Mouse (Mus musculus) layer of hippocampus, adult 18-20 months (tissue): ENCODE measurements around the gene Rps27rt. TPM values are rescaled to one million over a fixed set of nuclear protein-coding genes. Genes with fewer than 3 reads are reported as not detected.
"Not testable (repeated sequence)": the region's sequence is repeated elsewhere in the genome, so short reads cannot be mapped to it uniquely, and the experiment has no call there.

Source experiments
- DNase-seq, 2 experiments: peaks; one replicate each; pipeline ENCODE4 v3.0.0; 2022; ENCODE audit warnings: low spot score in 2 of 2
- total RNA-seq, 2 experiments: library from RNA; stranded (reverse); gene quantifications; 2 replicates each; pipeline ENCODE4 v1.2.3; 2021

Rps27rt gene
- total RNA-seq, 2 experiments from 2014 or later: 15.7 to 34.6 TPM

DNA sequence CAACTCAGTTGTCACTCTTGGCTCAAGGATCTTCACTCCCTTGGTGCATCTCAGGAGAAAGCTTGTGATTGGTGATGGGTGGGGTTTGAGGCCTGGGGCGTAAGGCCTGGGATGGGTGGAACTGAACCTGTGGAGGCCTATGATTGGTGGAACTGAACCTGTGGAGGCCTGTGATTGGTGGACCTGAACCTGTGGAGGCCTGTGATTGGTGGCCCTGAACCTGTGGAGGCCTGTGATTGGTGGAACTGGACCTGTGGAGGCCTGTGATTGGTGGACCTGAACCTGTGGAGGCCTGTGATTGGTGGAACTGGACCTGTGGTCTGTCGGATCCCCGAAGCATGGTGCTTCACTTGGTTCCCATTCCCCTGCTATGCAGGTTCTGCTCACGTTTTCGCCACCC is 3.2 kb upstream of the Rps27rt start:
- no peak for DNase-seq

DNA sequence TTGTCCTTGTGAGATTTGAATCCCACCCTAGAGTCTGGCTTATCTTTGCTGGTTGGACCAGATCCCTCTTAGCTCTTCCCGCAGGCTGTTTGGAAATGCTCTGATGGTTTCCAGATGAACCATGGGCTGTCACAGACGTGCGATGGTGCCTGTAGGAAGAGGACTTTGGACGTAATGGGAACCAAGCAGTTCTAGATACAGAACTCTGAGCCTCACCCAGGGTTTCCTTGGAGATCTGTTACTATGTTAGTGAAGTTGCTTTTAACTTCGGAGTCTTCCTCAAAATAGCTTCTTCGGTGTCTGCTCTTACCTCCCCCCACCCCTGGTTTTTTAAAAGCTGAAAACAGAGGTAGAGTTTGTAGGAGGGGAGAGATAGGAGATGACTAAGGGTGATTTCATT is 2.6 kb downstream of the Rps27rt start:
- DNase-seq: no peak

DNA sequence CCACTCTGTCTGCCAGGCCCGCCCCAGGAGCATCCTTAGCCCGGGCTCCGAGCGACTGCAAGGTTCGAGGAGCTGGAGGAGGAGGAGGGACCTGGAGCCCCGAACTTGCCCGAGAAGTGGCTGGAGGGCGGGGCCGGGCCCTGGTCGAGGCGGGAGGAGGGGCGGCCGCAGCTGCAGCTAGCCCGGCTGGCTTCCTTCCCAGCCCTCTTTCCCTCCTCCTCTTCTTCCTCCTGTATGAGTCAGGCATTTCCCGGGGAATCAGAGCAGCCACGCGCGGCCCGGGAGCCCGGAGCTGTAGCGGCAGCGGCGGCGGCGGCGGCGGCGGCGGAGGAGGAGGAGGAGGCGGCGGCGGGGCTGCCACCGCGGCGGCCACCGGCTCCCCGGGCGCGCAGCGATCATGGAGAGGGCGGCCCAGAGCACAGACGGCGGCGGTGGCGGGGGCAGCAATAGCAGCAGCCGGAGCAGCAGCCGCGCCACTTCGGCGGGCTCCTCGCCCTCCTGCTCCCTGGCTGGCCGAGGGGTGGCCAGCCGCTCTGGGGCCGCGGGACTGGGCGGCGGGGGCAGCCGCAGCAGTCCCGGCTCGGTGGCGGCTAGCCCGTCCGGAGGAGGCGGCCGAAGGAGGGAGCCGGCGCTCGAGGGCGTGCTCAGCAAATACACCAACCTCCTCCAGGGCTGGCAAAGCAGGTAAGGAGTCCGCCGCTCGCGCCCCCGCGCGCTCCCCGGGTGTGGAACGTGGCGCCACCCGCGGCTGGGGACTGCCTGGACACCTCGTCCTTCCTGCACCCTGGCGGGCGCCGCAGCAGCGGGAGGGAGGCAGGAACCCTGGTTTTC is 4.0 kb downstream of the Rps27rt start, which contains the start of gene Osbpl10:
Gene Osbpl10 (plus strand): TSS at position 289 of the 831 bp plus-strand sequence.
- peak; percentile 78 to 88 for DNase-seq

DNA sequence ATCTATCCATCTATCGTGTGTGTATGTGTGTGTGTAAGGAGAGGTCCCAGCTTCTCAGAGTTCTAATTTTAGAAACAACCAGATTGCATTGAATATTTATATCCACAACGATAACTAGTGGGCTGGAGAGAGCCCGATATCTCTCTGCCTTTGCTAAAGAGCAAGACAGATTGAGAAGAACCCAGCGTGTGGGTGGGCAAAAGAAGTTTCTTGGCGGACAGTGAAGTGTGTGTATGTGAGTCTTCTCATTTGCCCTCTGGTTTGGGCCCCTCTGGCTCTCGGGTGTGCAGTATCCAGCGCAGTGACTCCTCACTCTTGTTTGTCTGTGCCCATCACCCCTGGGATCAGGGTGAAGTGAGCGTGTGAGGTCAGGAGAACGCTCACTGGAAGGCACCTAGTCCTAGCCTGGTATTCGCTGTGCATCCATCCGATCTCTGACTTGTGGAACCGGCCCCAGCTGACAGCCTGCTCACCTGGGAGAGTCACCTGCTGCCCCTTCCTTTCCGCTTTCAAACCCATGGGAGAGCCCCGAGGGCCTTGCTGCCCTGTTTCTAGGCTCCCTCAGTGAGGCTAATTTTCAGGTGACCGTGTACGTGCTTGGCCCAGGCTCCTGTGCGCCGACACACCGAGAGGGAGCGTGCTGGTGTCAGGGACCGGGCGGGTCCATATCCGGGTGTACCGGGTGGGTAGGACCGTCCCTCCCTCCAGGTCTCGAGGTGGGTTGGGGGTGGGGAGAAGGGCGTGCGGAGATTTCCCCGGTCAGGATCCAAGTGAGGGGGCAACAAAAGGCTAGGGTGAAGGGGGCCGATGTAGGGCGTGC is 4.9 kb downstream of the Rps27rt start:
- DNase-seq: peak in 1 of 2 experiments; percentile 48

DNA sequence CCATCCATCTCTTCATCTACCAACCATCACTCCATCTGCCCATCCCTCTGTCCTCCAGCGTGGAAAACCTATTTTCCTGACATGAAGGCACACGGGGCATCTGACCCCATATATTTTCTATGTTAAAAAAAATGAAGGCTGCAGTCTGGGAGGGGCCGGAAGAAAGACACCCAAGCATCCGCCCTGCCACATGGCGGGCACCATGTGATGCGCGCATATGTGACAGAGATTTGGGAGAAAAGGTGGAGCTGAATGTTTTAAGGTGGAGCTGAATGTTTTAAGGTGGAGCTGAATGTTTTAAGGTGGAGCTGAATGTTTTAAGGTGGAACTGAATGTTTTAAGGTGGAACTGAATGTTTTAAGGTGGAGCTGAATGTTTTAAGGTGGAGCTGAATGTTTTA is 16.3 kb downstream of the Rps27rt start:
- not testable (repeated sequence) for DNase-seq

DNA sequence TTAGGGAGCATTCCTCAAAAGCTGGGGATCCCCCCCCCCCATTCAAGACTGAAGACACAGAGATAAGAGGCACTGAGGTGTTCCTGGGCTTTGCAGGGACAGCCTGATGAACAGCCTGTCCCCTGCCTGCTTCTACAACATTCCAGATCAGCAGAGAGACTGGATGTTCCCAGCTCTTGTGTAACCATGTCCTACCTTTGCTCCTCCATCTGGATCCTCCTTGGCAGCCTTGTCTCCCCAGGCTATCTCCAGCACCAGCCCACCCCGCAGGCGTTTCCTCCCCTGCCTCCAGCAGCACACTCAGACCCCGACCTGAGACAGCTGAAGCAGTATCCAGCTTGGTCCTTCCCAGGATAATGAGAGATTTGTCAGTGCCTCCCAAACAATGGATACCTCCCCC is 18.4 kb downstream of the Rps27rt start:
- DNase-seq: no peak

DNA sequence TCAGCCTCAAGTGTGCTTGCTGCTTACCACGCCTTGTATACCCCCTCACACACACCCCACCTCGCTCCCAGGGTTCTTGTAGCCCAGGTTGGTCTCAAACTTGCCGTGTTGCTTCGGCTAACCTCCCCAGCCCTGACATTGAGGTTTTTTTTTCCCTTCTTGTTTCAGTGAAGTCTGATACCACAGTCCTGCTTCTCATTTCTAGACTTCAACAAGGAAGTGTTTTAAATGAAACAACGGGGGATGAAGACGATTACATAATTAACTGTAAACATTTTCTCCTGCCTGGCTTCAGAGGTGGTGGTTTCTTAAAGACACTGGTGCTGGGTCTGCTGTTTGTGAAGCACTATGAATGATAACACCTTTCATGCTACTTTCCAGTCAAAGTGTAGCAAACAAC is 21.7 kb downstream of the Rps27rt start:
- no peak for DNase-seq

DNA sequence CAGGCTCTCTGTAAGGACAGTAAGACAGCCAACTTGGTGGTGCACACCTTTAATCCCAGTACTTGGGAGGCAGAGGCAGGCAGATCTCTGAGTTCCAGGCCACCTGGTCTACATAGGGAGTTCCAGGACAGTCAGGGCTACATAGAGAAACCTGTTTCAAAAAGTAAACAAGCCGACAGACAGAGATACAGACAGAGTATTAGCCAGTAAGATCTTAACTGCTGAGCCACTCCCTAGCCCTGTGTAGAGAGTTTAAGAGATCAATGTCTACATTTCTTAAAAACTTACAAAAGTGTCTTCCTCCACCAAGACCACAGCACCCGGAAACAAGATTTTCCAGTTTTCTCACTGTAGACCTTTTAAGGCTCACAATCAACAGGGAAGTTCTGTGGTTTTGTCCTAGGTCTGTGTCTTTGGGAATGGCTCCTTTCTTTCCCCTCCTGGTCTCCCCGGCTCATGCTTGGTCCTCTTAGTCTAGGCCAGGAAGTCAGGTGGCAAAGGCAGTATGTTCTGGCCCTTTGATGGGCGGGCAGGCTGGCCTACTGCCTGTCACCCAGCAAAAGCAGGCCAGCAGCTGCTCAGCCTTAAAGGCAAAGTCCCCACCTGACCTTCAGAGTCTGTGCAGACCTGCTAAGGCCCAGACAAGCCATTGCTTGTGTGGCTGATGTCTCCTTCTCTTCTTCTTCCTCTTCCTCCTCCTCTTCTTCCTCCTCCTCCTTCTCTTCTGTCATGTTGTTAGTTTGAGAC is 22.3 kb downstream of the Rps27rt start:
- DNase-seq: no peak

DNA sequence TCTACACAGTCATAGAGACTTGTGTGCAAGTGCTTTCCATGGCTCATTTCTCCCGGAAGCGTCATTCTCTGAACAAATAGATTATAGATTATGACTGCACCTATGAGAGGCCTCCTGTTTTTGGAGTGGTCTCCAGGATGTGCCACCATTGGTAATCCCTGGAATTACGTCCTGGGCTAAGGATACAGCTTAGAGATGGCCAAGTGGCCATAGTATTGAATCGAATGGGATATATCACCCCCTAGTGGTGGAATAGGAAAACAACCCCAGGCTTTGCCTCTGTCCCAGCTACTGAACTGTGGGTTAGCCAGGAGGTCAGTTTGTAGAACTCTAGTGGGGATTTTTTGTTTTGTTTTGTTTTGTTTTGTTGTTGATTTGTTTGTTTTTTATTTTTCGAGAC is 25.6 kb downstream of the Rps27rt start:
- DNase-seq: peak in 1 of 2 experiments; percentile 65

DNA sequence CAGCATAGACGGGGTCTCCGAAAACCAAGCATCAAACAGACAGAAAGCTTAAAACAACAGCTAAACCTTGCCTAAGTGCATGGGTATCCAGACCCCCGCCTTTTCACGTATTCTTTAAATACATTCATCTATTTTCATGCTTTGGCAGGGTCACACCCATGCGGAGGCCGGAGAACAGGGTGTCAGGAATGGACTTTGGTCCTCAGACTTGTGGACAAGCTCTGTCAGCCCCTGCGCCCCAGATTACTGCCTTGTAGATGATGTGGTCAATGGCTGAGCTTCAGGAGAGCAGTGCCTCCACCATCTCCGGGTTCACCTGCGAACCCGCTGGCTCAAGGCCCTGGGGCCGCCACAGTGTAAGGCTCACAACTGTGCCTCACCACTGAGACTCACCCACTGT is 27.2 kb downstream of the Rps27rt start:
- DNase-seq: no peak

DNA sequence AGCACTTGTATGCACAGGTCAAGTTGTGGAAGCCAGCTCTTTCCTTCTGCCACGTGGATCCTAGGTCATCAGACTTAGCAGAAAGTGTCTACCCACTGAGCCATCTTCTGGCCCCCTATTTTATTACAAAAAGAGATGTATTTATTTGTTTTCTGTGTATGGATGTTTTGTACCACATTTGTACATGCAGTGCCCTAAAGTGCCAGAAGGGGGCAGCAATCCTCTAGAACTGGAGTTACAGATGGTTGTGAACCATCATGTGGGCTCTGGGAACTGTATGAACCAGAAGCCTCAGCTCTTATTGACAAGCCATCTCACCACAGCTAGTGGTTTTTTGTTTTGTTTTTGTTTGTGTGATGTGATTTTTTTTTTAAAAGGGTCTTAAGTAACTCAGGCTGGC is 29.7 kb downstream of the Rps27rt start:
- no peak for DNase-seq

DNA sequence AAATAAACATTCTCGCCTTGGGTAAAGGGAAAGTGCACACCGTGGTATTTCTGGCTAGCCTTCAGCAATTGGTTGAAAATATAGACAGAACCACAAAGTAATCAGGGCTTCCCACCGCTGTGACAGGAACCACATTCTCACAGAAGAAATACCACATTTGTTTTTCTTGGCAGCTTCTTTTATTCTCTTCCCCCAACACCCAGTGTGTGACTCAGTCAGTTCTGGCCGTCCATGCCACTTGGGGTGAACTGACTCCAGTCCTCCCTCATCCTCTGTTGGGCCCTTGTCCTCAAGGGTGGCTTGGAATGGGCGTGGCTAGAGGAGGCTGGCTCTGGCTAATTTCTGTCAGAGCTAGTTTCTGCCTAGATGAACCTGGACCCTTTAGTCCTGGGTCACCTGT is 34.1 kb downstream of the Rps27rt start:
- DNase-seq: no peak

DNA sequence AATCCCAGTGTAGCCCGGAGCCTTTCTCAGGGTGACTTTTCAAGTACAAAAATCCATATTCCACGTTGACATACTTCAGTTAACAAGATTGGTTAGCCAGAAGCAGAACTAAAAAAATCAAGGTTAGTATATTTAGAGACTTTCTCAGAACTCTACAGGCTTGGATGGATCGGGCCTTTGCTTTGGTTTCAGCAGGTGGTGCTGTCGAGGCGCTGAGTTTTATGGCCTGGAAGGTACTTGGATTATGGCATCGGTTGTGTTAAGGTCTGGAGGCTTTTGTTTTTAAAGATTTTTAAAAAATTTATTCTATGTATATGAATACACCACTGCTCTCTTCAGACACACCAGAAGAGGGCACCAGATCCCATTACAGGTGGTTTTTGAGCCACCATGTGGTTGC is 37.0 kb downstream of the Rps27rt start:
- DNase-seq: no peak

DNA sequence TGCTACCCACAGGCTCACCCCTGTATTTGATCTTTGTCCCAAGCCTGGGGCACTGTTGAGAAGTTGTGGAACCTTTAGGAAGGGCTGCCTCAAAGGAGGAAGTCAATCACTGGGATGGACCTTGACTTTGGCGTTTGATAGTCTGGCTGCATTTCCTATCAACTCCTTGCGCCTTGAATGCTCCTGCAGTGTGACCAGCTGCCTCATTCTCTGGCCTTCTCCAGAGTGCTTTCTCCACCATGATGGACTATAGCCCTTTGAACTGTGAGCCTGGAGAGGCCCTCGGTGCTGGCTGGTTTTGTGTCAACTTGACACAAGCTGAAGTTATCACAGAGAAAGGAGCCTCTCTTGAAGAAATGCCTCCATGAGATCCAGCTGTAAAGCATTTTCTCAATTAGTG is 37.9 kb downstream of the Rps27rt start:
- no peak for DNase-seq

DNA sequence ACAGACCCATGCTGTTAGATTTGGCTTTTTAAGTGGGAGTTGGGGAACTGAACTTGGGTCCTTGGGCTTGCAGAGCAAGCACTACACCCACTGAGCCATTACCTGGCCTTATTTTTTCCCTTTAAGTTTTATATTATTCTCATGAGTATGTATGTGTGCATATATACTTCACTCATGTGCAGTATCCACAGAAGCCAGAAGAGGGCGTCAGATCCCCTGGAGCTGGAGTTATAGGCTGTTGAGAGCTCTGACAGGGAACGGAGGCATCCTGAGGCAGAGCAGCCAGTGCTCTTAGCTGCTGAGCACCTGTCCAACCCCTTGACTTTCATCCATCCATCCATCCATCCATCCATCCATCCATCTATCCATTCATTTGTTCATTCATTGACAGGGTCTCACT is 45.9 kb downstream of the Rps27rt start:
- no peak for DNase-seq

DNA sequence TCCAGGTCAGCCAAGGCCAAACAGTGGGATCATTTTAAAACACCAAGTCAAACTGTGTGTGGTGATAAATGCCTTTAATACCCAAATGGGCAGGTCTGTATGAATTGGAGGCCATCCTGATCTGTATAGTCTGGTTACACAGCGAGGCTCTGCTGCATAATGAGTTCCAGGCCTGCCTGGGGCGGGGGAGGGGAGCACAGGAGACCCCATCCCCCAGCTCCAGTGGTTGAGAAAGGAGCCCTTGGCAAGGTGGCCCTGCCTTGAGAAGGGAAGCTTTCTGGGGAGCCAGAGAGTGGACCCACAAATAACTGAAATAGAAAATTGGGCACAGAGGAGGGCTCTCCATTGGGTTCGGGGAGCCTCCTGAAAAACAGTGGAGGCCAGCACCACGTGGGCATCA is 47.2 kb downstream of the Rps27rt start:
- no peak for DNase-seq

DNA sequence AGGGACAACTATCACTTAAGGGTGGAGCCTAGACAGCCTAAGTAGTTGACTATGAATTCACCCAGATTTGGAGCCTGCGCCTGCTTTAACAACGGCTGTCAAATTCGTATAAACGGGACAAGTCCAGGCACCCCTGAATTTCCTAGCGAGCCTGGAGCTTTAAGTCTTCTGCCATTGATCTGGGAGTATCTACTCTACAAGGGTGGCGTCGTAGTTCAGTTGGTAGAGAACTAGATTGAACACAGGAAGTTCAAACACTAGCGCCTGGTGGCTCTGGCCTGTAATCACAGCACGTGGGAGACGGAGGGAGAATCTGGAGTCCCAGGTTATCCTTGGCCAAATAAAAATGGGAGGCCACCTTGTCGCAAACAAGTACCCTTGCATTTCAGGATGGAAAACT is 48.3 kb downstream of the Rps27rt start:
- no peak for DNase-seq

DNA sequence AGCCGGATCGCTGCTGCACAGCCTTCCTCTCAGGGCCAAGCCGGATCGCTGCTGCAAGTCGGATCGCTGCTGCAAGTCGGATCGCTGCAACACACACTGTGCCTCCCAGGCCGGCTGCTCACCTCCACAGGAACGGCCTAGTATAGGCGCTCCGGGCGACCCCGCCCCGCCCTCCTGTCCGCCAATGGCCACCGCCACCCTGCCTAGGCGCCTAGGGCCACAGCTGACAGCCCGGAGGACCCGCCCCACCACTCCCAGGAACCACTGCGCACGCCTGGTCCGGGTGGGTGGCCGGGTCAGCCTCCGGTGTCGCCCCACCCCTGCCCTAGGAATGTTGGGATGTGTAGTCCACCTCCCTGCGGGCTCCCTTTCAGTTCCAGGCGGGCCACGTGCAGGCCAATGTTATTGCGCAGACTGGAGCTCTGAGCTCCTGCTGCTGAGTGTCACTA is 48.8 kb downstream of the Rps27rt start, which contains the start of gene Gpd1l:
Gene Gpd1l (minus strand): TSS at position 265 of the 449 bp plus-strand sequence.
- DNase-seq: peak; percentile 96 to 97

DNA sequence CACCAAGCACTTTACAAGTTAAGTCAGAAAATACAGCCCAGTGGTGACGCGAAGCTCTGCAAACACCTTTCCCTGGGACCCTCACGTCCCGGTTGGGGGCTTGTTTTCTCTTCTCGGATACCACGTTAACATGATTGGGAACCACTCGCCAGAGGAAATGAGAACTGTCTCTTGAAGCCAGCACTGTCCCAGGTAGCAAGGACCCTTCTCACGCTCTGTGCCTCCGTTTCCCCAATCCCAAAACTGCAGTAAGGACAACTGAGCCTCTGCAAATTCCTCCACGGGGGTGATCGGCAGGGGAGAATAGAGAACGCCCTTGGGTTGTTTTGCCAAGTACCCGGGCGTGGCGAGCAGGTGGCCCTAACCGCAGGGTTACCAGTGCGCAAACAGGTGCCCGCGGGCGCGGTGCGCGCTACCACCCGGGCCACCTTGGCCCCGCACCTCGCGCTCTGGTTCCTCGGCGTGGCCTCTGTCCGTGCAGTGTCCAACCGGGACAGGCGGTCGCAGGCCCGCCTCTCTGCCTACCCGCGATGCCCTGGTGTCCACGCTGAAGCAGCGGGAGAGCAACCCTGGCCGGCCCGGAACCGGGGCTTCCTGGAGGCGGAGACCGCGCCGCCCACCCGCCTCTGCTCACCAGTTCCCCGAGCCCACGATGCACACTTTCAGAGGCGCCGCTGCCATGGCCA is 49.4 kb downstream of the Rps27rt start:
- no peak for DNase-seq

DNA sequence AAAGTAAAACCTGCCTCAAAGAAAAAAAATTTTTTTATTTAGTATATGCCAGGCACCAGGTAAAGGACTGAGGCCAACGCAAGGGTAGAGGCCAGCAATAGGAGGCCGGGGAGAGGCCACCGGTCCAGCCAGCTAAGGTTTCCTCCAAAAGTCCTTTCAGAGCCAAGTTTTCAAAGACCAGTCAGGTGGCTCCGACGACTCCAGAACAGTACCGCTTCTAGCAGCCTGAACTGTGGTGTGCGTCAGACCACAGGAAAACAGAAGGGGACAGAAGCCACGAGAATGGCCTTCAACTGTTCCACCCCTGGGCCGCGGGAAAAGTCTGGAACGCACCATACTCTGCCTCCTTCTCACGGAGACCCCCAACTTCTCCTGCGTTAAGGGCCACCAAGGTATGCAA is 49.9 kb downstream of the Rps27rt start:
- DNase-seq: no peak
